Comparison of ENCODE assay signal across 18 mouse cellular contexts in the genomic region with DNA sequence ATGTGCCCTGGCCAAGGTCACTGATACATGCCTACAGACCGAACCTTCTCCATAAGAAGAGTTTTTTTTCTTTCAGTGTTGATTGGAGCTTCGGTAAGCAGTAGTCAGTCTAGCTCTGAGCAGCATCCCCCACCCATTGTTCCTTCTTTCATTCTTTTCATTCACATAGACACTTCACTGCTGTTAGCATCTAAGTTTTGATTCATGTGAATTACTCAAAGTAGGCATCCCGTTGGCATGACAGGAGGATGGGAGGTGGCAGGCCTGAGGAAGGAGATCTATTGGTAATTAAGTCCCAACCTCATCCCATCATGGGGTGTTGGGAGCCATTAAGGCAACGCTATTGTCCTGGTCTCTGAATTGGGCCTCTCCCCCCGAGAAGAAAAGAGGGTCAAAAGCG.
"Had no signal": no experiment of that assay in that cellular context is flagged by ENCODE, and none has a peak within 500 bp of the region (broad histone marks: within the 10 kb centered on the region; RNA-seq: fewer than 3 reads in every experiment).

No protein-coding gene starts in this region.

- H3K4me3 ChIP-seq: midbrain, embryonic 10.5 days; midbrain, embryonic 12.5 days; myocyte; neural tube, embryonic 13.5 days; neural tube, embryonic 15.5 days had no signal

- H3K9ac ChIP-seq: lung, embryonic 14.5 days; midbrain, embryonic 12.5 days; neural tube, embryonic 13.5 days; neural tube, embryonic 15.5 days had no signal

- H3K4me2 ChIP-seq: lung, embryonic 14.5 days; midbrain, embryonic 12.5 days; neural tube, embryonic 13.5 days; neural tube, embryonic 15.5 days had no signal

- ATAC-seq: midbrain, embryonic 16.5 days had no signal

- H3K27ac ChIP-seq: midbrain, embryonic 10.5 days; midbrain, embryonic 12.5 days; neural tube, embryonic 13.5 days; neural tube, embryonic 15.5 days had no signal

- DNase-seq: lung, embryonic 14.5 days; lung, postnatal 10 days; lung, postnatal 4 days; midbrain, embryonic 14.5 days; retina, postnatal 1 day; right cerebral cortex, adult 18-20 months; right cerebral cortex, postnatal 25 days; right cerebral cortex, postnatal 4 days; spleen, adult 18-20 months; thymus, adult 18-20 months; thymus, postnatal 14 days; thymus, postnatal 36 days had no signal

- H3K36me3 ChIP-seq: midbrain, embryonic 10.5 days; midbrain, embryonic 12.5 days; neural tube, embryonic 13.5 days; neural tube, embryonic 15.5 days had no signal

- H3K4me1 ChIP-seq: midbrain, embryonic 10.5 days; midbrain, embryonic 12.5 days; neural tube, embryonic 13.5 days; neural tube, embryonic 15.5 days had no signal

- H3K27me3 ChIP-seq: midbrain, embryonic 12.5 days; neural tube, embryonic 13.5 days; neural tube, embryonic 15.5 days had no signal

- H3K9me3 ChIP-seq: midbrain, embryonic 10.5 days; midbrain, embryonic 12.5 days; neural tube, embryonic 13.5 days; neural tube, embryonic 15.5 days had no signal
